ENCODE assay signal across 1 mouse cellular context in the genomic region with DNA sequence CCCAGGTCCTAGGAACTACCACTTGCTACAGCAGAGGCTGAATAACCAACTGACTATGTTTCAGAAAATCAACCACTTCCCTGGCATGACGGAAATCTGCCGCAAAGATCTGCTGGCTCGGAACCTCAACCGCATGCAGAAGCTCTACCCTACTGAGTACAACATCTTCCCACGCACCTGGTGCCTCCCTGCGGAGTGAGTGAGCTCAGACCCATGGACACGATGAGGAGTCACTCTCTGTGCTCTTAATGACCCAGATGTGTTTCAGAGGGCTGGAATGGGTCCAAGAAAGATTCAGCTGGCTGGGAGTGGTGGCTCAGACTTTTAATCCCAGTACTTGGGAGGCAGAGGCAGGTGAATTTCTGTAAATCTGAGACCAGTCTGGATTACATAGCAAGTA.
TF ChIP-seq lines count a peak whose summit lies in the region.

No protein-coding gene starts in this region.

TF ChIP-seq in MEL, 35 proteins besides CTCF, POLR2A, EP300 and RAD21:
- TF ChIP-seq GATA1 (IDR thresholded peaks at IDR 0.05; ENCODE audit: low read depth, low read length) (peak; percentile 30; the same call in 1 of the 2 replicates), BHLHE40 (IDR thresholded peaks at IDR 0.05; ENCODE audit: borderline replicate concordance, low read depth, low read length) (peak; percentile 46; the same call in 1 of the 2 replicates), SIN3A (IDR thresholded peaks at IDR 0.05; ENCODE audit: low read length) (peak; percentile 69), MXI1 (IDR thresholded peaks at IDR 0.05; ENCODE audit: low read depth, low read length) (peak; percentile 27; the same call in 1 of the 2 replicates), MYC (IDR thresholded peaks at IDR 0.05; ENCODE audit: low read depth, low read length) (peak; percentile 71; the same call in 1 of the 2 replicates), ETS1 (IDR thresholded peaks at IDR 0.05; ENCODE audit: low read depth, low read length) (peak; percentile 58), TAL1 (IDR thresholded peaks at IDR 0.05; ENCODE audit: low read length) (peak; percentile 1; the same call in 1 of the 2 replicates), POLR2AphosphoS5 (IDR thresholded peaks at IDR 0.05; ENCODE audit: borderline replicate concordance, low read depth, low read length) (no peak), HCFC1 (IDR thresholded peaks at IDR 0.05; ENCODE audit: low read depth, low read length) (no peak), RCOR1 (IDR thresholded peaks at IDR 0.05; ENCODE audit: low read depth, low read length) (peak; percentile 64; the same call in 1 of the 2 replicates), TCF12 (IDR thresholded peaks at IDR 0.05; ENCODE audit: low read depth, low read length) (0 out of 2 replicates have a peak, but pooled peaks have one; percentile 38)
TF ChIP-seq in MEL: peak in this region for 9.
